9 mouse cellular contexts compared by ENCODE assay signal in genomic region chr12:31507718-31508364, GRCm38 (mm10). TPM values are rescaled to one million over a fixed set of nuclear protein-coding genes. Genes with fewer than 3 reads are reported as not detected.
DNase-seq lines count a peak whose midpoint lies in the region; ATAC-seq and TF ChIP-seq lines count a peak whose summit lies in the region.
"Had no signal": no experiment of that assay in that cellular context is flagged by ENCODE, and none has a peak within 500 bp of the region (broad histone marks: within the 10 kb centered on the region; RNA-seq: fewer than 3 reads in every experiment).

No protein-coding gene starts in this region.

- TF ChIP-seq CTCF in liver, adult 2 months (IDR thresholded peaks at IDR 0.05; ENCODE audit: low read depth, low read length): peak; percentile 37

- no peaks in the 10 kb centered on the region for H3K79me2 ChIP-seq in liver, adult 2 months (ENCODE audit: control insufficient read depth, insufficient read depth, low read length)

- ATAC-seq in frontal cortex, adult (ENCODE audit: low TSS enrichment): peak; percentile 57; the same call in 1 of the 2 replicates

- no peaks in the 10 kb centered on the region for H3K4me1 ChIP-seq in liver, adult 2 months (ENCODE audit: control insufficient read depth, insufficient read depth, low read length)
- H3K4me1 ChIP-seq: hindbrain, embryonic 15.5 days had no signal

- WGBS in liver, adult 2 months: 34% methylated on average over 6 of the region's 6 CpGs

- H3K36me3 ChIP-seq in liver, adult 2 months (ENCODE audit: control insufficient read depth, insufficient read depth, low read length): no peaks in the 10 kb centered on the region
- H3K36me3 ChIP-seq: hindbrain, embryonic 15.5 days had no signal

- no peak overlapping the region for H3K9ac ChIP-seq in liver, adult 2 months (ENCODE audit: low read depth, low read length)
- H3K9ac ChIP-seq: hindbrain, embryonic 15.5 days had no signal

- H3K4me3 ChIP-seq in liver, adult 2 months (ENCODE audit: insufficient read depth, low read depth, low read length): no peak overlapping the region
- H3K4me3 ChIP-seq: hindbrain, embryonic 15.5 days had no signal

- DNase-seq in frontal cortex, postnatal 25 days (ENCODE audit: low spot score in 2 of 2): no peak
- DNase-seq in liver, adult 2 months (ENCODE audit: extremely low read depth, low read depth, low spot score): peak; percentile 43
- no peak for DNase-seq in liver
- DNase-seq in MEL-GATA-1-ER (ENCODE audit: extremely low read depth, low read depth): peak; percentile 17
- DNase-seq in kidney, postnatal 36 days: peak; percentile 27 to 47
- DNase-seq in spleen, postnatal 4 days (ENCODE audit: low spot score in 2 of 2): no peak
- no peak for DNase-seq in right cerebral cortex, adult 2 months (ENCODE audit: low spot score in 2 of 2)

- no peak overlapping the region for H3K27ac ChIP-seq in liver, adult 2 months (replicated peaks; ENCODE audit: insufficient read depth, low read depth, low read length)
- H3K27ac ChIP-seq: hindbrain, embryonic 15.5 days had no signal

- no peaks in the 10 kb centered on the region for H3K27me3 ChIP-seq in liver, adult 2 months (ENCODE audit: control insufficient read depth, insufficient read depth, low read length)
- H3K27me3 ChIP-seq: hindbrain, embryonic 15.5 days had no signal

- no peak for TF ChIP-seq POLR2A in liver, adult 2 months (IDR thresholded peaks at IDR 0.05; ENCODE audit: extremely low read depth, insufficient read depth, low read length)

RNA-seq across cellular contexts. Expression of gene Cbll1, which starts 8.4 kb away (rescaled TPM):
- total RNA-seq in liver, adult 2 months (2014; rRNA removed): 2.2 and 3.0 TPM in 2 replicates
- polyA plus RNA-seq in liver, adult 2 months (2012; rRNA removed): 2.8 and 3.4 TPM in 2 replicates

RNA-seq across cellular contexts. Expression of gene Slc26a4, which starts 51.9 kb away (rescaled TPM):
- 0.20 and 0.92 TPM in 2 replicates for total RNA-seq in liver, adult 2 months (2014; rRNA removed)
- 0.42 and 1.4 TPM in 2 replicates for polyA plus RNA-seq in liver, adult 2 months (2012; rRNA removed)
- polyA plus RNA-seq: hindbrain, embryonic 15.5 days had no signal

Comparison
In these comparisons a context has a peak if more than half of its experiments do, and no peak if none do; other contexts are left out.
1. DNase-seq: peak in liver, adult 2 months (single experiment), MEL-GATA-1-ER (single experiment) and kidney, postnatal 36 days (2 of 2); none in frontal cortex, postnatal 25 days (0 of 2), liver (single experiment), spleen, postnatal 4 days (0 of 2) and right cerebral cortex, adult 2 months (0 of 2).